Mouse (Mus musculus): ENCODE measurements around the gene 1700001K19Rik. TPM values are rescaled to one million over a fixed set of nuclear protein-coding genes. Genes with fewer than 3 reads are reported as not detected.

The 1700001K19Rik gene
- total and polyA plus RNA-seq, 3 experiments = not detected

DNA sequence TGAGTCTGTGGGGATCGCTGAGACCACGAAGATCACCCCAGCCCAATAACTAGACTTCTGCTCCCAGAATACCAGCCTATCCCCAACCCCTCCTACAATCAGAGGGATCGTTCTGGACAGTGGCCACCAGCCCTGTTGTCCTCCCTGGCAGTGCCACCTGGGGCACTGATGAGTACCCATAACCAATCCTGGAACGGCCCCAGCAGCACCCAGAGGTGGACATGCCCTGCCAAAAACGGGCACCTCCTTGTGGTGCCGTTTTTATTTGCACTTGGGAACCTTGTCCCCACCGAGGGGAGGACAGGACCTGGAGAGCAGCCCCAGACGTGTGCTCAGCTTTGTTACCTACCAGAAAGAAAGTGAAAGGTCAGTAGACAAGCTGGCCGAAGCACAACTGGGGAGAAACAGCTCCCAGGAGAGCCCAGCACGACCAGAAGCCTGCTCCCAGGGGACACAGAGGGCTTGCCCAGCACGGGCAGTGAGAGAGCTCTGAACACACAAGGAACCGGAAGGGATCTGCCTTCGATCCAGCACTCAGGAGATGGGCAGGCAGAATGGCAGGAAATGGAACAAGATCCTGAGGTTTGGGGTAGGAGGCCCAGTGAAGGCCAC lies 14.8 kb downstream of the 1700001K19Rik start:
- Histone ChIP-seq H3K79me2 (replicated peaks; ENCODE audit: control insufficient read depth, extremely low read depth, insufficient read depth, poor library complexity, severe bottlenecking) (no peaks in the 10 kb centered on the region), H3K36me3 (replicated peaks in 1 of 2; ENCODE audit: control insufficient read depth in 1 of 2, insufficient read depth in 1 of 2, low read length in 1 of 2) (peaks cover 59 to 86% of the 10 kb centered on the region in 2 experiments), H3K9me3 (replicated peaks; ENCODE audit: low read length) (no peaks in the 10 kb centered on the region), H3K4me3 (replicated peaks in 1 of 3; ENCODE audit: low read depth in 2 of 3, low read length in 2 of 3, poor library complexity in 1 of 3) (no peak overlapping the region), H3K9ac (ENCODE audit: insufficient read depth, low read depth) (no peak overlapping the region), H3K27me3 (replicated peaks) (no peaks in the 10 kb centered on the region), H3K27ac (ENCODE audit: insufficient read depth, low read depth) (no peak overlapping the region), H3K4me2 (ENCODE audit: insufficient read depth, low read depth, poor library complexity, severe bottlenecking) (no peak overlapping the region), H3K4me1 (ENCODE audit: control insufficient read depth in 1 of 2, insufficient read depth in 2 of 2) (peaks cover 7 to 9% of the 10 kb centered on the region in 2 experiments; a peak in 3 of 4 replicates)
- DNase-seq (ENCODE audit: extremely low read depth) = no peak
- dilution Hi-C loops (cut with MboI; ENCODE audit: extremely low pct_ligation_motif_present, extremely low pct_unique_long_range_greater_than_20kb, low sequenced_read_pairs) = no loop called here
- in situ Hi-C loops (cut with MboI; ENCODE audit: low pct_ligation_motif_present, low pct_unique_long_range_greater_than_20kb, low sequenced_read_pairs) = loop anchor here (5.0 kb wide), 1 partner anchor 50 kb away; no protein-coding TSS in a partner anchor
- TF ChIP-seq CHD2 (IDR thresholded peaks at IDR 0.05; ENCODE audit: low read length) (no peak), MEF2A (IDR thresholded peaks at IDR 0.05; ENCODE audit: borderline replicate concordance, low read depth, low read length) (no peak), E2F4 (IDR thresholded peaks at IDR 0.05; ENCODE audit: insufficient replicate concordance, low read depth, low read length) (no peak), GABPA (IDR thresholded peaks at IDR 0.05; ENCODE audit: insufficient replicate concordance, low read depth, low read length) (no peak), MYC (IDR thresholded peaks at IDR 0.05; ENCODE audit: low read depth, low read length) (no peak), NRF1 (IDR thresholded peaks at IDR 0.05; ENCODE audit: low read depth, low read length) (no peak), MAZ (IDR thresholded peaks at IDR 0.05; ENCODE audit: low read depth, low read length) (no peak), JUN (IDR thresholded peaks at IDR 0.05; ENCODE audit: insufficient read depth, low read depth, low read length) (no peak), CTCF (conservative IDR thresholded peaks at IDR 0.05 in 1 of 2, IDR thresholded peaks at IDR 0.05 in 1 of 2; ENCODE audit: low read depth in 2 of 2, low read length in 2 of 2) (peak in 1 of 2 experiments; percentile 15; a peak in 2 of 4 replicates), RCOR1 (conservative IDR thresholded peaks at IDR 0.05; ENCODE audit: low read depth, low read length) (no peak), MXI1 (IDR thresholded peaks at IDR 0.05; ENCODE audit: low read depth, low read length) (no peak), EP300 (IDR thresholded peaks at IDR 0.05; ENCODE audit: low read length) (no peak), BHLHE40 (IDR thresholded peaks at IDR 0.05; ENCODE audit: low read depth, low read length) (0 out of 2 replicates have a peak, but pooled peaks have one; percentile 31)

DNA sequence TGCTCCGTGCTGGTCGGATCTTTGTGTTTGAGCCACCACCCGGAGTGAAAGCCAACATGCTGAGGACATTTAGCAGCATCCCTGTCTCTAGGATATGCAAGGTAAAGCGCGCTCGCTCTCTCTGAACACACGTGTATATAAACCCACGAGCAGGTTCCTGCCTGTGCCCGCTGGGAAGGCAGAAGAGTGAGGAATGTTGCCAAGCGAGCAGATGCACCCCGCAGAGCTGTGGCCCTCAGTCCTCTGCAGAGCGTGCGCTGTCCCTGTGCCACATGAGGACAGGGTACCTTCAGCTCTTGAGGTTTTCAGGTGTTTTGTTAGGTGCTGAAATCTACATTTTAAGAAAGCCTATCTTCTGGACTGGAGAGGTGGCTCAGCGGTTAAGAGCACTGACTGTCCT lies 20.7 kb downstream of the 1700001K19Rik start:
- dilution Hi-C loops (cut with MboI; ENCODE audit: extremely low pct_ligation_motif_present, extremely low pct_unique_long_range_greater_than_20kb, low sequenced_read_pairs) = no loop called here
- TF ChIP-seq USF1 (IDR thresholded peaks at IDR 0.05; ENCODE audit: low read depth, low read length) (no peak), EP300 (IDR thresholded peaks at IDR 0.05; ENCODE audit: low read length) (no peak), MAZ (IDR thresholded peaks at IDR 0.05; ENCODE audit: low read depth, low read length) (no peak), JUN (IDR thresholded peaks at IDR 0.05; ENCODE audit: insufficient read depth, low read depth, low read length) (no peak), ETS1 (conservative IDR thresholded peaks at IDR 0.05; ENCODE audit: low read depth, low read length) (no peak), GABPA (IDR thresholded peaks at IDR 0.05; ENCODE audit: insufficient replicate concordance, low read depth, low read length) (no peak)

More for the DNA sequence above, 20.7 kb downstream of the 1700001K19Rik start:
- in situ Hi-C loops (cut with MboI; ENCODE audit: low pct_ligation_motif_present, low pct_unique_long_range_greater_than_20kb, low sequenced_read_pairs) = no loop called here
- no peaks in the 10 kb centered on the region for H3K27me3 ChIP-seq (replicated peaks)
- H3K9me3 ChIP-seq (replicated peaks; ENCODE audit: low read length) = no peaks in the 10 kb centered on the region
- no peak overlapping the region for H3K9ac ChIP-seq (ENCODE audit: insufficient read depth, low read depth)
- no peaks in the 10 kb centered on the region for H3K79me2 ChIP-seq (replicated peaks; ENCODE audit: control insufficient read depth, extremely low read depth, insufficient read depth, poor library complexity, severe bottlenecking)
- no peak overlapping the region for H3K27ac ChIP-seq (ENCODE audit: insufficient read depth, low read depth)
- no peak for DNase-seq (ENCODE audit: extremely low read depth)
- H3K4me1 ChIP-seq (ENCODE audit: control insufficient read depth in 1 of 2, insufficient read depth in 2 of 2) = peaks cover under 1 to 2% of the 10 kb centered on the region in 2 experiments; a peak in 2 of 4 replicates
- H3K36me3 ChIP-seq (replicated peaks in 1 of 2; ENCODE audit: control insufficient read depth in 1 of 2, insufficient read depth in 1 of 2, low read length in 1 of 2) = peaks cover 93 to 97% of the 10 kb centered on the region in 2 experiments
- H3K4me2 ChIP-seq (ENCODE audit: insufficient read depth, low read depth, poor library complexity, severe bottlenecking) = no peak overlapping the region
- H3K4me3 ChIP-seq (replicated peaks in 1 of 3; ENCODE audit: low read depth in 2 of 3, low read length in 2 of 3, poor library complexity in 1 of 3) = no peak overlapping the region

Data from CH12.LX (cell line).